Comparison of ENCODE assay signal across 28 mouse cellular contexts in genomic region chr12:40894695-40895094, GRCm38 (mm10).
"Had no signal": no experiment of that assay in that cellular context is flagged by ENCODE, and none has a peak within 500 bp of the region (broad histone marks: within the 10 kb centered on the region; RNA-seq: fewer than 3 reads in every experiment).

No protein-coding gene starts in this region.

- H3K4me3 ChIP-seq: gastrocnemius, adult 2 months; heart, adult 2 months; heart, embryonic 13.5 days; heart, embryonic 15.5 days; hindbrain, embryonic 10.5 days; hindbrain, embryonic 12.5 days; intestine, embryonic 15.5 days; layer of hippocampus, adult 2 months; limb, embryonic 13.5 days; limb, embryonic 15.5 days had no signal

- H3K9me3 ChIP-seq: heart, embryonic 13.5 days; heart, embryonic 15.5 days; hindbrain, embryonic 10.5 days; hindbrain, embryonic 12.5 days; intestine, embryonic 15.5 days; limb, embryonic 13.5 days; limb, embryonic 15.5 days had no signal

- H3K9ac ChIP-seq: heart, embryonic 13.5 days; heart, embryonic 15.5 days; hindbrain, embryonic 12.5 days; hindbrain, embryonic 14.5 days; intestine, embryonic 15.5 days; limb, embryonic 13.5 days; limb, embryonic 15.5 days; liver, embryonic 14.5 days had no signal

- H3K27ac ChIP-seq: gastrocnemius, adult 2 months; heart, adult 2 months; heart, embryonic 13.5 days; heart, embryonic 15.5 days; hindbrain, embryonic 10.5 days; hindbrain, embryonic 12.5 days; hindbrain, embryonic 14.5 days; intestine, embryonic 15.5 days; layer of hippocampus, adult 2 months; limb, embryonic 13.5 days; limb, embryonic 15.5 days had no signal

- H3K27me3 ChIP-seq: heart, embryonic 13.5 days; heart, embryonic 15.5 days; hindbrain, embryonic 12.5 days; intestine, embryonic 15.5 days; limb, embryonic 13.5 days; limb, embryonic 15.5 days had no signal

- ATAC-seq: hindbrain, embryonic 16.5 days; inflammation-experienced regulatory T-cells, adult 6 months; intestine, embryonic 15.5 days; intestine, postnatal 0 days had no signal

- H3K36me3 ChIP-seq: heart, embryonic 13.5 days; heart, embryonic 15.5 days; hindbrain, embryonic 10.5 days; hindbrain, embryonic 12.5 days; intestine, embryonic 15.5 days; limb, embryonic 13.5 days; limb, embryonic 15.5 days had no signal

- DNase-seq: gastrocnemius, adult 2 months; gastrocnemius, postnatal 10 days; gastrocnemius, postnatal 25 days; heart, adult 2 months; heart, postnatal 14 days; heart, postnatal 4 days; kidney, adult 18-20 months; kidney, adult 8-10 months; kidney, postnatal 10 days; kidney, postnatal 25 days; kidney, postnatal 4 days; layer of hippocampus, postnatal 36 days; left cerebral cortex, postnatal 4 days had no signal

- H3K4me2 ChIP-seq: heart, embryonic 11.5 days; heart, embryonic 13.5 days; heart, embryonic 15.5 days; hindbrain, embryonic 12.5 days; hindbrain, embryonic 14.5 days; intestine, embryonic 15.5 days; limb, embryonic 13.5 days; limb, embryonic 15.5 days; liver, embryonic 11.5 days had no signal

- H3K4me1 ChIP-seq: heart, embryonic 13.5 days; heart, embryonic 15.5 days; hindbrain, embryonic 12.5 days; intestine, embryonic 15.5 days; limb, embryonic 15.5 days had no signal
